Mouse (Mus musculus): ENCODE data around the gene Kcnmb4. TPM values are rescaled to one million over a fixed set of nuclear protein-coding genes. Genes with fewer than 3 reads are reported as not detected.

Gene Kcnmb4
- polyA plus RNA-seq, 1 experiment from 2014 or later: 4.8 TPM

DNA sequence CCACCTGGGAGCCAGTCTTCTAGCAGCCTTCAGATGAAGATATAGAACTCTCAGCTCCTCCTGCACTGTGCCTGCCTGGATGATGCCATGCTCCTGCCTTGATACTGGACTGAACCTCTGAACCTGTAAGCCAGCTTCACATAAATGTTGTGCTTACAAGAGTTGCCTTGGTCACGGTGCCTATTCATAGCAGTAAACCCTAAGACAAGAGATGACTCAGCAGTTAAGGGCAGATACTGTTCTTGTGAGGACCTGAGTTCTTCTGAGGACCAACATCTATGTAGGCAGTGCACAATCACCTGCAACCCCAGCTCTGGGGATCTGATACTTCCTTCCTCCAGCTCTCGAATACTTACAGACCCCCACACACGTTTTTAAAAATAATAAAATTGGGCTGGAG lies 2.9 kb upstream of the Kcnmb4 start:
- no peak overlapping the region for H3K4me2 ChIP-seq
- H3K4me3 ChIP-seq (replicated peaks): no peak overlapping the region
- H3K36me3 ChIP-seq: no peaks in the 10 kb centered on the region
- no peak overlapping the region for H3K27ac ChIP-seq
- peaks cover 5% of the 10 kb centered on the region; the same call in 1 of the 2 replicates for H3K27me3 ChIP-seq (replicated peaks)
- H3K9ac ChIP-seq: no peak overlapping the region
- 89% methylated on average over 3 of the region's 3 CpGs for WGBS
- ATAC-seq (ENCODE audit: insufficient read depth, low FRiP score, low read depth): no peak
- no peaks in the 10 kb centered on the region for H3K9me3 ChIP-seq
- peaks cover 7% of the 10 kb centered on the region; the same call in 1 of the 2 replicates for H3K4me1 ChIP-seq

DNA sequence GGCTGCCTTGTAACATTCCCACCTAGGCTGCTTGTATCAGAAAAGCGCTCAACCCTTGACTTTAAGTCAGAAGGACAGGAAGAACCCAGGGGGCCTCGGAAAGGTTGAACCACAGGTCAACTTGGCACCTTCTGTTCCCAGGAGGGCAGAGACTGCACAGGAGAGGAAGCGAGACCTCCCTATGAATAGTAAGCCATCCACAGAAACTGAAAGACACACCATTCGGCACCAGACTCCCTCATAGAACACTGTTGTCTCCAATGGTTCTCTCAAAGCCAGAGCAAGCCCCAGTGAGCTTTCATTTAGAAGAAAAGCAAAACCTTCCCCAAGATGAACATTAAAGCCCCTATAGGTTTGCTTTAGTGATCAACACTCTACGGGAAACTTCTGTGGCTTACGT lies 2.0 kb upstream of the Kcnmb4 start:
- Histone ChIP-seq H3K9me3 (no peaks in the 10 kb centered on the region), H3K4me3 (replicated peaks) (no peak overlapping the region), H3K4me2 (no peak overlapping the region), H3K36me3 (no peaks in the 10 kb centered on the region), H3K4me1 (peaks cover 7% of the 10 kb centered on the region; the same call in 1 of the 2 replicates), H3K27me3 (replicated peaks) (peaks cover 5% of the 10 kb centered on the region; the same call in 1 of the 2 replicates), H3K9ac (no peak overlapping the region), H3K27ac (no peak overlapping the region)
- ATAC-seq (ENCODE audit: insufficient read depth, low FRiP score, low read depth): no peak
- WGBS: 62% methylated on average over 6 of the region's 6 CpGs

DNA sequence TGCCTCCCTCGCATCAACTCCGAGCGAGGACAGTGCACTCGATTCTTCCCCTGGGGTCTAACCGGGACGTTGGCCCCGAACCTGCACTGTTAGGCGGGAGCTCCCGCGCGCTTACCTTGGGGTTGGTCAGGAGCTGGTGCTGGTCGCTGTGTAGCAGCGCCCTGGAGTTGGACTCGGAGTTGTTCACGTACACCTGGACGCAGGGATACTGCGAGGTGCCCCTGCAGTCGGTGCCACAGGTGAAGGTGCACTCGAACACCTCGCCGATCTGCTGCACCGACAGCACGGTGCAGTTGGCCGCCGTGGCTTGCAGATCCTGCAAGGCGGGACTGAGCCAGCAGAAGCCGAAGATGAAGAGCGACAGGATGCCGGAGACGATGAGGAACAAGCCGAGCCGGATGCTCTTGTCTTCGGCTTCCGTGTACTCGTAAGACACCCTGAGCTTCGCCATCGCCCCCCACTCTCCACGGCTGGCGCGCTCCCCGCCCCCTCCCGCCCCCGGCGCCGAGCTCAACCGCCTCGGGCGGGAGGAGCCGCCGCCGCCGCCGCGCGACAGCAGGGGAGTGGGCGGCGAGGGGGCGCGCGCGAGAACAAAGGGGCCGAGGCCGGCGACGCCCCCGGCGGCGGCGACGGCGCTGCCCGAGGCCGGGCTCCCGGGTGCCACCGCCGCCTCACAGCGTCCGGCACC lies 463 bp downstream of the Kcnmb4 start:
- Histone ChIP-seq H3K27me3 (replicated peaks) (peaks cover 5% of the 10 kb centered on the region; the same call in 1 of the 2 replicates), H3K9me3 (no peaks in the 10 kb centered on the region), H3K36me3 (no peaks in the 10 kb centered on the region), H3K4me1 (peaks cover 7% of the 10 kb centered on the region; the same call in 1 of the 2 replicates), H3K27ac (no peak overlapping the region), H3K4me2 (peak overlapping the region; percentile 97), H3K4me3 (replicated peaks) (peak overlapping the region; percentile 65), H3K9ac (peak overlapping the region; percentile 50)
- peak; percentile 44 for ATAC-seq (ENCODE audit: insufficient read depth, low FRiP score, low read depth)
- WGBS: under 1% methylated on average over 55 of the region's 78 CpGs

GRCm38 (mm10) chr10:116472579-116472978 lies 1.1 kb downstream of the Kcnmb4 start:
- H3K9ac ChIP-seq: peak overlapping the region; percentile 50; the same call in 1 of the 2 replicates
- H3K27ac ChIP-seq: no peak overlapping the region
- H3K4me1 ChIP-seq: peaks cover 7% of the 10 kb centered on the region; the same call in 1 of the 2 replicates
- WGBS: 7% methylated on average over 5 of the region's 5 CpGs
- peak overlapping the region; percentile 97 for H3K4me2 ChIP-seq
- no peaks in the 10 kb centered on the region for H3K36me3 ChIP-seq
- peak overlapping the region; percentile 65 for H3K4me3 ChIP-seq (replicated peaks)
- peaks cover 5% of the 10 kb centered on the region; the same call in 1 of the 2 replicates for H3K27me3 ChIP-seq (replicated peaks)
- no peak for ATAC-seq (ENCODE audit: insufficient read depth, low FRiP score, low read depth)
- H3K9me3 ChIP-seq: no peaks in the 10 kb centered on the region

GRCm38 (mm10) chr10:116470306-116470925 lies 3.3 kb downstream of the Kcnmb4 start:
- Histone ChIP-seq H3K9ac (no peak overlapping the region), H3K4me2 (no peak overlapping the region), H3K4me1 (peaks cover 7% of the 10 kb centered on the region; the same call in 1 of the 2 replicates), H3K27ac (no peak overlapping the region), H3K4me3 (replicated peaks) (no peak overlapping the region), H3K36me3 (no peaks in the 10 kb centered on the region), H3K9me3 (no peaks in the 10 kb centered on the region), H3K27me3 (replicated peaks) (peaks cover 5% of the 10 kb centered on the region; the same call in 1 of the 2 replicates)
- 84% methylated on average over 11 of the region's 11 CpGs for WGBS
- ATAC-seq (ENCODE audit: insufficient read depth, low FRiP score, low read depth): no peak

GRCm38 (mm10) chr10:116468094-116468493 lies 5.6 kb downstream of the Kcnmb4 start:
- H3K4me2 ChIP-seq: no peak overlapping the region
- H3K9me3 ChIP-seq: no peaks in the 10 kb centered on the region
- 78% methylated on average over 5 of the region's 5 CpGs for WGBS
- no peaks in the 10 kb centered on the region for H3K27me3 ChIP-seq (replicated peaks)
- no peak for ATAC-seq (ENCODE audit: insufficient read depth, low FRiP score, low read depth)
- H3K27ac ChIP-seq: no peak overlapping the region
- no peak overlapping the region for H3K4me3 ChIP-seq (replicated peaks)
- peaks cover 7% of the 10 kb centered on the region; the same call in 1 of the 2 replicates for H3K4me1 ChIP-seq
- H3K9ac ChIP-seq: no peak overlapping the region
- no peaks in the 10 kb centered on the region for H3K36me3 ChIP-seq

DNA sequence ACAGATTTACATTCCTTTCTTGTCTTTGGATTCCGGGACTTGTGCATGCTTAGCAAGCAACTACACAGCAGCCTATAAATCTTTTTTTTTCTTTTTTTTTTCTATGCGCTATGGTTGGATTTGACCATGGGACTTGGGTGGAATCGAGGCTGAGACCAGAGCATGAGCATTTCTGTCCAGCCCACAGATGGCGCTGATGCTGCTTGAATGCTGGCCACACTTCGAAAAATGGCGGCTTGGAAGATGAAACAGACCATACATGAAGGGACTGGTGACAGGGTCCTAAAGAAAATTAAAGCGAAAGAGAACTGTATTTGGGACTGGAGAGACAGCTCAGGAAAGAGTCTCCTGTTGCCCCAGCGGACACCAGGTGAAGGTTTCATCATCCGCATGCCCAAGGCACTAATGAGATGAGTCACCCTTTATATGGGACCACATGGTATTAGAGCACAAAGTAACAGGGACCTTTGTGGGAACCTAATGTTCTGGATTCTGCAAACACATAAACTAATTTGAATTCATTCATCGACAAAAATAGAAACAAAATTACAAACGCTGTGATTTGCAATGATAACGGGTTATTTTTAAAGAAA lies 9.8 kb downstream of the Kcnmb4 start:
- Histone ChIP-seq H3K4me2 (no peak overlapping the region), H3K4me3 (replicated peaks) (no peak overlapping the region), H3K36me3 (no peaks in the 10 kb centered on the region), H3K4me1 (no peaks in the 10 kb centered on the region), H3K27ac (no peak overlapping the region), H3K9me3 (no peaks in the 10 kb centered on the region), H3K27me3 (replicated peaks) (no peaks in the 10 kb centered on the region), H3K9ac (no peak overlapping the region)
- 90% methylated on average over 12 of the region's 12 CpGs for WGBS
- no peak for ATAC-seq (ENCODE audit: insufficient read depth, low FRiP score, low read depth)

DNA sequence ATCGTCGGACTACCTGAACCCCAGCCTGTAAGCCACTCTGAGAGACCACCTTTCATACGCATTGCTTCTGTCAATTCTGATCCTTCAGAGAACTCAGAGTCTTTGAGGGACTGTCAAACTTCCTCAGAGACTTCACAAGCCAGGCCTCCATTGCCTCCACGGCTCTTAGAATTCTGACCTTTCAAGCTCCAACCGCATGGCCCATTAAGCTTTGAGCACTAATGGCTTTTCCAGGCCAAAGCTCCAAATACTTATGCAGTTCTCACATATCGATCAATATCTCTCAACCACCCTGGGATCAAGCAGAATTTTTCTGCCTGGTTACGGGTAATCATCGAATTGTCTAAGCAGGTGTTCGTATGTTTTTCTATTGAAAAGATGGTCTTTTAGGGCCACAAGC lies 12.2 kb downstream of the Kcnmb4 start:
- Histone ChIP-seq H3K4me2 (no peak overlapping the region), H3K36me3 (no peaks in the 10 kb centered on the region), H3K9me3 (no peaks in the 10 kb centered on the region), H3K27ac (no peak overlapping the region), H3K4me1 (no peaks in the 10 kb centered on the region), H3K27me3 (replicated peaks) (no peaks in the 10 kb centered on the region), H3K4me3 (replicated peaks) (no peak overlapping the region), H3K9ac (no peak overlapping the region)
- WGBS: 86% methylated on average over 9 of the region's 9 CpGs
- ATAC-seq (ENCODE audit: insufficient read depth, low FRiP score, low read depth): no peak

DNA sequence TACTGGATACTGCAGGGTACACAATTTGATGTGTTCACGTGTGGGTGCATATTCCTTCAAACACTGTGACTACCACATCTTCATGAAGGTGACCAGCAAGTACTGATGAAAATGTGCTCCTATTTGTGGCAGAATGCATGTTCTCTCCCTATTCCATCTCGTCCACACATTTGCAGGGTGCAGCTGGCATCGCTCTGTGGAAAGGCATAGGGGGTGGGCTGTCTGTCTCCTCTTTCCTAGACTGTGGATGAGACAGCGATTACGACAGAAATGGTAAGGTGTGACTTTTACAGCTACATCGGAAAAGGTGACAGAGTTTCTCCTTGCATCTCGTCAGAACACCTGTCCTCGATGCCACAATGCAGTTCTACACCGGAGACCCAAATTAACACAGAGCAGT lies 14.9 kb downstream of the Kcnmb4 start:
- H3K9ac ChIP-seq: no peak overlapping the region
- H3K27ac ChIP-seq: no peak overlapping the region
- no peaks in the 10 kb centered on the region for H3K36me3 ChIP-seq
- no peaks in the 10 kb centered on the region for H3K4me1 ChIP-seq
- H3K4me2 ChIP-seq: no peak overlapping the region
- WGBS: 92% methylated on average over 9 of the region's 9 CpGs
- H3K27me3 ChIP-seq (replicated peaks): no peaks in the 10 kb centered on the region
- ATAC-seq (ENCODE audit: insufficient read depth, low FRiP score, low read depth): no peak
- H3K9me3 ChIP-seq: no peaks in the 10 kb centered on the region
- no peak overlapping the region for H3K4me3 ChIP-seq (replicated peaks)

DNA sequence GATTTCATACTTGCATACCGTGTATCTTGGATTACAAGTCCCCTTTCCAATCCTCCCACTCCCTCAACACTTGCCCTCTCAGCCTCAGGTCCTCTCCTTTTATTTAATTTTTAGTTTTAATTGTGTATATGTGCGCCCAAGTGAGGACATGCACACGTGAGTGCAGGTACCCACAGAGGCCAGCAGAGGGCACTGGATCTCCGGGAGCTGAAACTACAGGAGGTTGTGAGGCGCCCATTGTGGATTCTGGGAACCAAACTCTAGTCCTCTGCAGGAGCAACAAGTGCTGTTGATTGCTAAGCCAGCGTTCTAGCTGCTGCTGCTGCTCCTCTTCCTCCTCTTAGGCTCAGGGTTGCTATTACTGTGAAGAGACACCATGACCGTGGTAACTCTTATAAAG lies 20.9 kb downstream of the Kcnmb4 start:
- Histone ChIP-seq H3K4me2 (no peak overlapping the region), H3K36me3 (no peaks in the 10 kb centered on the region), H3K27me3 (replicated peaks) (no peaks in the 10 kb centered on the region), H3K9me3 (no peaks in the 10 kb centered on the region), H3K4me3 (replicated peaks) (no peak overlapping the region), H3K27ac (no peak overlapping the region), H3K4me1 (no peaks in the 10 kb centered on the region), H3K9ac (no peak overlapping the region)
- no peak for ATAC-seq (ENCODE audit: insufficient read depth, low FRiP score, low read depth)
- 92% methylated on average over 7 of the region's 7 CpGs for WGBS

DNA sequence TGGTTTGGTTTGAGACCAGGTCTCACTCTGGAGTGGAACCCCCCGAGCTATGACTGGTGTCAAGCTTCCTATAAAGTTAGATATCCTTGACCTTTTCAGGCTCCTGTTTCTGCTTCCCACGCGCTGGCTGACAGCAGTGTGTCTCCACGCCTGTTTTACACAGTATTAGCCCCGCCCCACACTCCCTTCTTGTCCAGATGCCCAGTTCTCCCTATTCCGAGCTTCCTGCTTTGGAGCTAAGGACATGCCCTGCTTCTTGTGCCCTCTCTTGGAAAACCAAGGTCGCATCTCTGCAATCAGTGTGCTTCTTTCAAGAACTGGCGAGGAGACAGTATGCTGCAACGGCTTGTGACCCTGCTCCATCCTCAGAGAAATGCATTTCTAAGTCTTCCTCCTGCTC lies 23.1 kb downstream of the Kcnmb4 start:
- Histone ChIP-seq H3K4me1 (no peaks in the 10 kb centered on the region), H3K36me3 (no peaks in the 10 kb centered on the region), H3K4me3 (replicated peaks) (no peak overlapping the region), H3K9ac (no peak overlapping the region), H3K27me3 (replicated peaks) (no peaks in the 10 kb centered on the region), H3K27ac (no peak overlapping the region), H3K4me2 (no peak overlapping the region), H3K9me3 (no peaks in the 10 kb centered on the region)
- ATAC-seq (ENCODE audit: insufficient read depth, low FRiP score, low read depth): no peak
- WGBS: 60% methylated on average over 9 of the region's 9 CpGs

GRCm38 (mm10) chr10:116448166-116448565 lies 25.5 kb downstream of the Kcnmb4 start:
- ATAC-seq (ENCODE audit: insufficient read depth, low FRiP score, low read depth): no peak

More at GRCm38 (mm10) chr10:116448166-116448565, 25.5 kb downstream of the Kcnmb4 start:
- H3K4me2 ChIP-seq: no peak overlapping the region
- no peaks in the 10 kb centered on the region for H3K4me1 ChIP-seq
- no peak overlapping the region for H3K4me3 ChIP-seq (replicated peaks)
- no peaks in the 10 kb centered on the region for H3K36me3 ChIP-seq
- no peak overlapping the region for H3K9ac ChIP-seq
- no peaks in the 10 kb centered on the region for H3K9me3 ChIP-seq
- H3K27ac ChIP-seq: no peak overlapping the region
- no peaks in the 10 kb centered on the region for H3K27me3 ChIP-seq (replicated peaks)
- 92% methylated on average over 12 of the region's 12 CpGs for WGBS
